Mouse (Mus musculus) hindbrain, embryonic 16.5 days (tissue): ENCODE measurements around the gene Olfr76. TPM values are rescaled to one million over a fixed set of nuclear protein-coding genes. Genes with fewer than 3 reads are reported as not detected.
"Not testable (repeated sequence)": the region's sequence is repeated elsewhere in the genome, so short reads cannot be mapped to it uniquely, and the experiment has no call there.

Experiments
- ATAC-seq: fragments of 200-750 bp; cut with Nextera tagmentation; 2 replicates; pipeline ENCODE4 v1.8.0; 2017; ENCODE audit warnings: moderate TSS enrichment, moderate library complexity
- H3K27ac ChIP-seq: fragments of 300-500 bp; sonication (generic); 2 replicates; pipeline ENCODE4 v1.5.1; 2014; ENCODE audit warnings: low read depth, mild to moderate bottlenecking, control low read depth, low read length, moderate library complexity
- H3K27me3 ChIP-seq: fragments of 300-500 bp; sonication (generic); replicated peaks from 2 replicates; pipeline ENCODE4 v1.6.1; 2014; ENCODE audit warnings: low read length; ENCODE audit not compliant: control insufficient read depth, insufficient read depth
- H3K36me3 ChIP-seq: fragments of 300-500 bp; sonication (generic); 2 replicates; pipeline ENCODE4 v1.6.1; 2014; ENCODE audit warnings: mild to moderate bottlenecking, low read length, moderate library complexity, mixed read lengths; ENCODE audit not compliant: control insufficient read depth, insufficient read depth
- H3K4me1 ChIP-seq: fragments of 300-500 bp; sonication (generic); 2 replicates; pipeline ENCODE4 v1.6.1; 2014; ENCODE audit warnings: low read depth, low read length; ENCODE audit not compliant: control insufficient read depth, insufficient read depth
- H3K4me2 ChIP-seq: fragments of 300-500 bp; sonication (generic); 2 replicates; pipeline ENCODE4 v1.6.1; 2014; ENCODE audit warnings: mild to moderate bottlenecking, low read length, control low read depth, moderate library complexity
- H3K4me3 ChIP-seq: fragments of 300-500 bp; sonication (generic); 2 replicates; pipeline ENCODE4 v1.5.1; 2014; ENCODE audit warnings: mild to moderate bottlenecking, low read length, control low read depth, moderate library complexity
- H3K9ac ChIP-seq: fragments of 300-500 bp; sonication (generic); 2 replicates; pipeline ENCODE4 v1.6.1; 2014; ENCODE audit warnings: low read depth, mild to moderate bottlenecking, control low read depth, low read length, moderate library complexity
- H3K9me3 ChIP-seq: fragments of 300-500 bp; sonication (generic); 2 replicates; pipeline ENCODE4 v1.6.1; 2014; ENCODE audit warnings: mild to moderate bottlenecking, low read length, moderate library complexity; ENCODE audit not compliant: control insufficient read depth
- WGBS: fragments of 180-500 bp; shearing (Covaris S2); extraction: QIAGEN DNeasy Blood & Tissue Kit; methylation state at CpG from one replicate; pipeline ENCODE4 v1.1.7; 2014; 5-methylcytosine and 5-hydroxymethylcytosine counted together
- polyA plus RNA-seq: library from polyadenylated mRNA; unstranded; fragments of >200 nt; fragmentation: Nextera tagmentation; extraction: Ambion mirVana; gene quantifications from 2 replicates; pipeline ENCODE4 v1.2.1, GENCODE M21; 2015

The Olfr76 gene
- polyA plus RNA-seq, 1 experiment from 2014 or later = not detected

DNA sequence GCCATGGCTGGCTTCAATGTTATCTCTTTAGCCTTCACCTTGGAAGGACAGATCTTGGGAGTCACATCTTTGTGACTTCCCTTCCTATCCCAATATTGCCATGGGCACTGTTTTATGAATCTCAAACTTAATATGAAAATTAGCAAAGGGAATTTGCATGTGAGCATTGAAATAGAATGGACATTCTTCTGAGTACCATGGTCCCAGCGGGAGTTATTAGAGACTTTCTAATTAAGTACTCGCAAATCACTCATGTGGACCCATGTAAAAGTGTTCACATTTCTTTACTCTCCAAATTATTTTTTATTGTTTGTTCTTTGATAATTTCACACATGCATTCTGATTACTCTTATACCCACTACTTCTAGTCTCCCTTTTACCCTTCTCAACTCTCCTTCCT lies 19.8 kb downstream of the Olfr76 start, which contains the start of gene Olfr1427:
Gene Olfr1427 (minus strand): TSS at position 101 of the 400 bp plus-strand sequence.
- no peaks in the 10 kb centered on the region for H3K36me3 ChIP-seq
- no peaks in the 10 kb centered on the region for H3K9me3 ChIP-seq
- H3K9ac ChIP-seq = no peak within 1 kb of the TSS
- H3K4me3 ChIP-seq = no peak within 1 kb of the TSS
- H3K4me1 ChIP-seq = no peaks in the 10 kb centered on the region
- ATAC-seq = no peak
- no peak within 1 kb of the TSS for H3K4me2 ChIP-seq
- WGBS = 100% methylated on average over 2 of the region's 2 CpGs
- H3K27me3 ChIP-seq = no peaks in the 10 kb centered on the region
- no peak within 1 kb of the TSS for H3K27ac ChIP-seq

DNA sequence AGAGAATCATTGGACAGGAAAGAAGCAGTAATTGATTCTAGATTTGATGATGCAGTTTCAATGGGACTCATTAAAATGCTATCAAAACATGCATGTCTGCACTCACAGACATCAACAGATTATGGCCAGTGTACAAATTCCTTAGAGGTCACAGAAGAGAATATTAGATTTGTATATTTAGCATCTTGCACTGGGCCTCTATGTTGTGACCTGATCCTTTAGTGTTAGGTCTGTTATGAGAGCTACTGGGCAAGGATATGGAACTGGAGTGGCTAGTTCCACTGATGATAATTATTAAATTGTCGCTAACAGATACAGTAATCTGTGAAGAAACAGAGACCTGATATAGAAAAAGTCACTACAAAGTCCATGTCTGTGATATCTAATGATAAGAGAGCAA lies 31.1 kb downstream of the Olfr76 start, which contains the start of gene Olfr1426:
Gene Olfr1426 (minus strand): TSS at position 101 of the 400 bp plus-strand sequence.
- Histone ChIP-seq H3K4me3 (no peak within 1 kb of the TSS), H3K9ac (no peak within 1 kb of the TSS), H3K4me2 (no peak within 1 kb of the TSS), H3K4me1 (no peaks in the 10 kb centered on the region), H3K27me3 (no peaks in the 10 kb centered on the region), H3K27ac (no peak within 1 kb of the TSS), H3K36me3 (no peaks in the 10 kb centered on the region), H3K9me3 (no peaks in the 10 kb centered on the region)
- 76% methylated on average over 1 of the region's 1 CpGs for WGBS
- no peak for ATAC-seq

DNA sequence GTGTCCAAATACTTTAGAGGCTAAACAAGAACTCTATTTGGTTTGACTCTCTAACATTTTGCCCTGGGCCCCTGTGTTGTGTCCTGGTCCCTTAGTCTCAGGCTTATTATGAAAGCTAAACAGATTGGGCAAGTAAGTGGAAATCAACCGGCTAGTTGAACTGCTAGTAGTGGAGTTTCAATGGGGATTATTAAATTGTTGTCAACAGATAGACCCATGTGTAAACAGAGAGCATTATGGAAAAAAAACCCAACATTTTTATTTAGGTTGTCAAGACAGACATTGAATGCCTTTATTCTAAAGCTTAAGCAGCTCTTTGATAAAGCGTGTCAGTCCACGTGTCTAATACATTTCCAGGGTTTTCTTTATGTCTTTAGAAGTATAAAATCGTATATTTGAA lies 45.4 kb downstream of the Olfr76 start, which contains the start of gene Olfr1425:
Gene Olfr1425 (minus strand): TSS at position 101 of the 400 bp plus-strand sequence.
- H3K27me3 ChIP-seq, H3K4me3 ChIP-seq, H3K9me3 ChIP-seq, H3K4me1 ChIP-seq, H3K27ac ChIP-seq, ATAC-seq, H3K9ac ChIP-seq, H3K4me2 ChIP-seq, H3K36me3 ChIP-seq: not testable (repeated sequence)
- WGBS = 88% methylated on average over 4 of the region's 4 CpGs

DNA sequence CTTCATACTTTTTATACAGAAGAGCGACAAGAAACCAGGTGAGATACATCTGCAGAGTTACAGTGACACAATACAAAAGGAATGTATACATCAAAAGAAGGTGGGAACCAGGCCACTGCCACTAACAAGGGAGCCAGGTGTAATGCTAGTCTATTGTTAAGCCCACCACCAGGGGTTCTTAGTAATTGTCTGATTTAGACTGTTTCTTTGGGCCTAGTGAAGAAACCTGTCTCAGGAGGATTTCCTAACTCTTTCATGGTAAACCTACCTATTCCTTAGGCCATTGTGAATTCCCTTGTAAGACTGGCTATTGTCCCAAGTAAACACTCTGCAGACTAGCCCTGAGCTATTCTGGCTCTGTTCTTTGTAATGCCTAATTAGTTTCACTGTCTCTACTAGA lies 53.5 kb downstream of the Olfr76 start:
- not testable (repeated sequence) for H3K4me2 ChIP-seq, ATAC-seq, H3K9me3 ChIP-seq, H3K36me3 ChIP-seq, H3K27me3 ChIP-seq, H3K4me3 ChIP-seq, H3K4me1 ChIP-seq, H3K27ac ChIP-seq, H3K9ac ChIP-seq
- 92% methylated on average over 1 of the region's 1 CpGs for WGBS

Other genes starting within 250 kb of the Olfr76 start
- gene Olfr1419, start 248.1 kb downstream of the Olfr76 start, polyA plus RNA-seq = not detected in 2 replicates
- not detected in 2 replicates for gene Olfr1420, start 236.6 kb downstream of the Olfr76 start, polyA plus RNA-seq
- gene Patl1, start 210.8 kb downstream of the Olfr76 start, polyA plus RNA-seq = 14.8 and 16.4 TPM in 2 replicates
- 3.0 and 3.2 TPM in 2 replicates for gene Osbp, start 157.3 kb downstream of the Olfr76 start, polyA plus RNA-seq
- not detected in 2 replicates for gene Olfr1423, start 81.9 kb downstream of the Olfr76 start, polyA plus RNA-seq
- gene Olfr1424, start 60.5 kb downstream of the Olfr76 start, polyA plus RNA-seq = not detected in 2 replicates
- gene Olfr1425, start 45.5 kb downstream of the Olfr76 start, polyA plus RNA-seq = not detected in 2 replicates
- gene Olfr1426, start 31.2 kb downstream of the Olfr76 start, polyA plus RNA-seq = not detected in 2 replicates
- gene Olfr1427, start 19.9 kb downstream of the Olfr76 start, polyA plus RNA-seq = not detected in 2 replicates
- gene Olfr1428, start 7.3 kb downstream of the Olfr76 start, polyA plus RNA-seq = not detected in 2 replicates
- not detected in 2 replicates for gene Olfr1555-ps1, start 46.9 kb upstream of the Olfr76 start, polyA plus RNA-seq
- gene Olfr1431, start 77.4 kb upstream of the Olfr76 start, polyA plus RNA-seq = not detected in 2 replicates
- not detected in 2 replicates for gene Olfr1432, start 109.4 kb upstream of the Olfr76 start, polyA plus RNA-seq
- not detected in 2 replicates for gene Olfr262, start 118.5 kb upstream of the Olfr76 start, polyA plus RNA-seq
- gene Olfr235, start 137.8 kb upstream of the Olfr76 start, polyA plus RNA-seq = not detected in 2 replicates
- gene Olfr1434, start 156.7 kb upstream of the Olfr76 start, polyA plus RNA-seq = not detected in 2 replicates
- gene Olfr1436, start 175.9 kb upstream of the Olfr76 start, polyA plus RNA-seq = not detected in 2 replicates
- gene Olfr1437, start 201.9 kb upstream of the Olfr76 start, polyA plus RNA-seq = not detected in 2 replicates
- gene Olfr1438-ps1, start 212.7 kb upstream of the Olfr76 start, polyA plus RNA-seq = not detected in 2 replicates